Mouse (Mus musculus) cerebellum, postnatal 36 days (tissue): ENCODE results near the gene Vpreb3.

ENCODE experiments used
- DNase-seq, 2 experiments: peaks; one replicate each; pipeline ENCODE4 v3.0.0; 2021 to 2022; ENCODE audit warnings: mixed read lengths in 2 of 2

Vpreb3 gene

DNA sequence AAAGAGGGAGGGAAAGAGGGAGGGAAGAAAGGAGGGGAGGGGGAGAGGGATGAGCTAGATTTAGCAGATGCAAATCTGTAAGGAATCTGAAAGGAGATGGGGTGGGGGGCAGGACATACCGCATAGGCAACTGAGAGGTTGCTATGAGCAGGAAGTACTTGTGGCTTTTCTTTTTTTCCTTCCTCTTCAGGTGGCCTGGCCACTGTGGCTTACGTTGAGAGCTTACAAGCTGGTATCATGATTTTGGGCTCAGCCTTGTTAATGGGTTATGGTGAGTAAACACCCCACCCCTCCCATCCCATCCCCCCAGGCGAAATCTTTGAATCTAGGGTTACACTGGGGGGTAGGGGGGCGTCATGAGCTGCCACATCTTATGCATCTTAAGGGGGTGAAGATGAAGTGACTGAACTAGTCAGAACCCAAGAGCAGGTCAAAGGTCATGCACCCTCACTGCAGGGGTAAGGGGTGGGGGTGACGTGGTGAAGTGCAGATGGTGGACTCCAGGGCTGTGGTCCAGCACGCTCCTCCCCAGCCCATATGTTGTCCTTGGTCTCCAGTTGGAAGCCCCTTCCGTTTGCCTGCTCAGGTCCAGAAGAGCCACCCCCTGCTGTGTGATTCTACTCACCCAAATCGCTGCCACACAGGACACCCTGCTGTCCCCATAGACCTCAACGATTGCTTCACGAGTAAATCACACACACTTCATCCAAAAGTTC is 35.4 kb downstream of the Vpreb3 start:
- no peak for DNase-seq

DNA sequence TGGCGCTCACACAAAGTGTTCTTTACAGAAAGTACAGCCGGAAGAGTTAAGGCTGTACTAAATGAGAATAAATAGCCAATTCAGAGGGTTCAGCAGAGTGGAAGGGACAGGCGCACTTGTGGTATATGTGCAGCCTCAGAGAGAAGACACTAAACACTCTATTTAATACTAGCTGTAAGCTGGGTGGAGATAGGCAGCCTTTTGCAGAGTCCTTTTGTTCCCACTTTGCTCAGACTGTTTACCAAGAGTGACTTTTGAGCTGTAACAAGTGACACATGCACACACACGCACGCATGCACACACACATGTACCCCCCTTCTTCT is 35.9 kb downstream of the Vpreb3 start:
- DNase-seq: no peak

GRCm38 (mm10) chr10:75979432-75979831 is 36.6 kb downstream of the Vpreb3 start:
- no peak for DNase-seq

- DNase-seq: no peak
Measured at GRCm38 (mm10) chr10:75990430-75991042, 47.7 kb downstream of the Vpreb3 start.

DNA sequence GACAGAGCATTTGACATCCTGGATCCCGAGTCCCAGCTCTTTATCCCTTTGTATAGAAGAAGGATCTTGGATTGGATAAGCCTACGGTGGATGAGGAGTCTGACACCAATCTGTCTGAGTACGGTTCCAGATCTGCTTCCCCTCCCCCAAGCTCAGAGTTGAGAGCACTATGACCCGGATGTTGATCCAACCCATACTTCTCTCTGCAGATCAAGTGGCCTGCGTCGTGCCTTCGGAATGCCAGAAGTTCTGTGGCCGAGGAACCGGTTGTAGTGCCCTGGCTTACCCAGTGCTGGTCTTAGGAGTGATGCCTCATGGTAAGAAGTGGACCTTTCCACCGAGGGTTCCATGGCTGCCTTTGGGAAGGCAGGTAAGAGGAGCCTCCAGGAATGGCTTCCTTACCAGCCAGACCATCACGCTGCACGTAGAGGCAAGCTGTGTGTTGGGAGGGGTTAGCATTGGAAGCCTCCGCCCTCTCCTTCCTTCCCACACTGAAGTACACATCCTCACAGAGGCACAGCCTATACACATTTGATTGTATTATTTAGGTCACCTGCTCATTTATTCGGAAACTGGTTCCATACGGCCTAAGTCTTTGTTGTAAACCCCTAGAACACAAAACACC is 50.9 kb downstream of the Vpreb3 start:
- no peak for DNase-seq

GRCm38 (mm10) chr10:75994531-75995210 is 51.8 kb downstream of the Vpreb3 start:
- DNase-seq: peak; percentile 42 to 47

- DNase-seq: peak; percentile 38 to 48
Measured at GRCm38 (mm10) chr10:75995463-75995862, 52.6 kb downstream of the Vpreb3 start.

DNA sequence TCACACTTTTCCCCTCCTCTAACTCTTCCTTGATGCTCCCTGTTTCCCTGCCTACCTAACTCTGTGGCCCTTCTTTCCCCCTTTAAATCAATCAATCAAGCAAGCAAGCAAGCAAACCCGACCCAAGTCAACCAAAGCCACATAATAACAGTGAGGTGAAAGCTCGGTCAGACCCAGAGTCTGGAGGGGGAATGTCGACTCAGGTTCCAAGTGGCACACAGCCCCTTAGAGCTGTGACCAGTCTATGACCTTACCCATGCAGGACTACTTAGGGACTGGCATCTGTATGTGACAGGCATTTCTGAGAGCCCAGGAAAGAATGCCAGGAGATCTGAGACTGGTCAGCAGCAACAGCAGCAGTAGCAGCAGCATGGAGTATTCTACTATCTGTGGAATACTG is 53.5 kb downstream of the Vpreb3 start:
- DNase-seq: no peak
